Mouse (Mus musculus) myocyte (in vitro differentiated cells): Measurements from ENCODE around the gene Gm10217. TPM values are rescaled to one million over a fixed set of nuclear protein-coding genes. Genes with fewer than 3 reads are reported as not detected.

Experiments
- H3K27me3 ChIP-seq: one replicate; pipeline ENCODE4 v1.6.1; 2011; ENCODE audit not compliant: control insufficient read depth, insufficient read depth, insufficient read length
- H3K36me3 ChIP-seq: one replicate; pipeline ENCODE4 v1.6.1; 2011; ENCODE audit not compliant: control insufficient read depth, insufficient read depth
- H3K4me2 ChIP-seq: one replicate; pipeline ENCODE4 v1.6.1; 2011; ENCODE audit warnings: low read depth, control low read depth
- H3K4me3 ChIP-seq: one replicate; pipeline ENCODE4 v1.5.1; 2011; ENCODE audit warnings: mild to moderate bottlenecking, control low read depth, moderate library complexity
- H3K79me2 ChIP-seq: one replicate; pipeline ENCODE4 v1.6.1; 2011; ENCODE audit not compliant: control insufficient read depth, insufficient read depth
- H3ac ChIP-seq: one replicate; pipeline ENCODE4 v1.6.1; 2011; ENCODE audit not compliant: control insufficient read depth, insufficient read length
- CEBPB ChIP-seq: IDR thresholded peaks from 2 replicates; pipeline ENCODE4 v1.6.1; 2011; ENCODE audit warnings: mild to moderate bottlenecking, moderate library complexity; ENCODE audit not compliant: poor library complexity, insufficient read depth, severe bottlenecking
- E2F4 ChIP-seq: IDR thresholded peaks from one replicate; pipeline ENCODE4 v1.6.1; 2011; ENCODE audit warnings: mild to moderate bottlenecking, control low read depth, moderate library complexity; ENCODE audit not compliant: insufficient read depth
- MAX ChIP-seq: IDR thresholded peaks from one replicate; pipeline ENCODE4 v1.6.1; 2011; ENCODE audit warnings: low read depth, mild to moderate bottlenecking, control low read depth
- MYOD1 ChIP-seq, 3 experiments: IDR thresholded peaks; one replicate each; pipeline ENCODE4 v1.6.1; 2011; ENCODE audit warnings: control low read depth in 2 of 3, low read depth in 2 of 3, mild to moderate bottlenecking in 2 of 3, moderate library complexity in 1 of 3; ENCODE audit not compliant: insufficient read length in 2 of 3, control insufficient read depth in 1 of 3
- MYOG ChIP-seq, 3 experiments: IDR thresholded peaks; one replicate each; pipeline ENCODE4 v1.6.1; 2011; ENCODE audit warnings: control low read depth in 2 of 3, low read depth in 2 of 3, mild to moderate bottlenecking in 2 of 3; ENCODE audit not compliant: insufficient read length in 2 of 3, control insufficient read depth in 1 of 3, insufficient read depth in 1 of 3
- POLR2A ChIP-seq: IDR thresholded peaks from one replicate; pipeline ENCODE4 v1.6.1; 2011; ENCODE audit warnings: low read depth, mild to moderate bottlenecking, control low read depth, moderate library complexity; ENCODE audit not compliant: insufficient read length
- POLR2AphosphoS2 ChIP-seq: IDR thresholded peaks from one replicate; pipeline ENCODE4 v1.6.1; 2011; ENCODE audit warnings: low read depth, control low read depth; ENCODE audit not compliant: insufficient read length
- REST ChIP-seq: IDR thresholded peaks from one replicate; pipeline ENCODE4 v1.6.1; 2011; ENCODE audit warnings: mild to moderate bottlenecking, control low read depth, moderate library complexity; ENCODE audit not compliant: insufficient read depth, insufficient read length
- SRF ChIP-seq: IDR thresholded peaks from one replicate; pipeline ENCODE4 v1.6.1; 2011; ENCODE audit warnings: low read depth; ENCODE audit not compliant: control insufficient read depth, insufficient read length
- TCF12 ChIP-seq: IDR thresholded peaks from one replicate; pipeline ENCODE4 v1.6.1; 2011; ENCODE audit warnings: mild to moderate bottlenecking, control low read depth; ENCODE audit not compliant: poor library complexity, insufficient read depth, severe bottlenecking
- TCF3 ChIP-seq: IDR thresholded peaks from one replicate; pipeline ENCODE4 v1.6.1; 2011; ENCODE audit warnings: low read depth, control low read depth; ENCODE audit not compliant: insufficient read length
- USF1 ChIP-seq: IDR thresholded peaks from one replicate; pipeline ENCODE4 v1.6.1; 2011; ENCODE audit warnings: low read depth, mild to moderate bottlenecking, control low read depth, moderate library complexity
- polyA plus RNA-seq: library from polyadenylated mRNA; unstranded; fragments of >200 nt; fragmentation: generic; extraction: Trizol; gene quantifications from one replicate; pipeline ENCODE4 v1.2.1, GENCODE M21; 2012; ENCODE audit warnings: missing spikeins

The Gm10217 gene
- polyA plus RNA-seq = not detected

DNA sequence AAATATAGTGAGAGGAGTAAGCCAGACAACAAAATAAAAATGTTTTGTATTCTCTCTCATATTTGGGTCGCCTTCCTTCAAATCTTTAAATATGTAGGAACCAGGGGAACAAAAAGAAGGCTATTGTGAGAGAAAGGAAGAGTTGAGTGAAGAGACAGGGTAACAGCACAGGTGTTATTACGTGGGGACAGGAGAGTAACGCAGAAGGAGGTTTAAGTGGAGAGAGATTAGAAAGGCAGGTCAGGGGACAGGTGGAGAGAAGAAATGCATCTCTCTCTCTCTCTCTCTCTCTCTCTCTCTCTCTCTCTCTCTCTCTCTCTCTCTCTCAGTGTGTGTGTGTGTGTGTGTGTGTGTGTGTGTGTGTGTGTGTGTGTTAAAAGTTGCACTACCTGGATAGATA, at the start of gene Gm10217:
Gene Gm10217 (plus strand): TSS at position 301 of the 400 bp plus-strand sequence.
- Histone ChIP-seq H3K79me2 (no peaks in the 10 kb centered on the region), H3ac (no peak within 1 kb of the TSS), H3K27me3 (no peaks in the 10 kb centered on the region), H3K4me3 (no peak within 1 kb of the TSS), H3K36me3 (no peaks in the 10 kb centered on the region), H3K4me2 (no peak within 1 kb of the TSS)
- TF ChIP-seq MAX (no peak), POLR2AphosphoS2 (no peak), USF1 (no peak), E2F4 (no peak), MYOD1 (IDR thresholded peaks at IDR 0.05; ENCODE audit: control insufficient read depth in 1 of 3, insufficient read length in 2 of 3, low read depth in 2 of 3) (no peak), TCF12 (no peak)

DNA sequence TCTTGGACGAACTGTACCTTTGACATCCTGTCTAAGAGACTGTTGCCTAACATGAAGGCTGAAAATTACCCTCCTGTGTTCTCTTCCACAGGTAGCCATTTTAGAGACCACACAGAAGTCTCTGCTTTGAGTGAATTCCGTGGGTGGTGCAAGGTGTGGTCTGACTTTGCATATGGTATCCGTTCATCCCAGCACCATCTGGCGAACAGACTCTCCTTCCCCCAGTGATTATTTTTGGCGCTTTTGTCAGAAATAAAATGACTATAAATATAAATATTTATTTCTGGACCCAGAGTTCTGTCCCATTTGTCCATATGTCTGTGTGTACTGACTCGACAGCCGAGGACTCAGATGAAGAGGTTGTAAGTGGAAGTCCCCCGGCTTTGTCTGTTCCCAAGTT, 39.3 kb upstream of the Gm10217 start:
- H3K36me3 ChIP-seq = no peaks in the 10 kb centered on the region
- H3K4me2 ChIP-seq = no peak overlapping the region
- no peak for TF ChIP-seq USF1
- no peak for TF ChIP-seq TCF12
- TF ChIP-seq POLR2AphosphoS2 = no peak
- TF ChIP-seq REST = no peak
- TF ChIP-seq TCF3 = no peak
- no peak for TF ChIP-seq SRF
- TF ChIP-seq MAX = no peak
- no peak for TF ChIP-seq CEBPB
- no peak for TF ChIP-seq POLR2A
- TF ChIP-seq E2F4 = no peak
- no peak for TF ChIP-seq MYOG (IDR thresholded peaks at IDR 0.05; ENCODE audit: control insufficient read depth in 1 of 3, insufficient read depth in 1 of 3, insufficient read length in 2 of 3, low read depth in 2 of 3)
- no peak for TF ChIP-seq MYOD1 (IDR thresholded peaks at IDR 0.05; ENCODE audit: control insufficient read depth in 1 of 3, insufficient read length in 2 of 3, low read depth in 2 of 3)
- H3ac ChIP-seq = no peak overlapping the region
- no peaks in the 10 kb centered on the region for H3K27me3 ChIP-seq
- H3K79me2 ChIP-seq = no peaks in the 10 kb centered on the region
- H3K4me3 ChIP-seq = no peak overlapping the region

DNA sequence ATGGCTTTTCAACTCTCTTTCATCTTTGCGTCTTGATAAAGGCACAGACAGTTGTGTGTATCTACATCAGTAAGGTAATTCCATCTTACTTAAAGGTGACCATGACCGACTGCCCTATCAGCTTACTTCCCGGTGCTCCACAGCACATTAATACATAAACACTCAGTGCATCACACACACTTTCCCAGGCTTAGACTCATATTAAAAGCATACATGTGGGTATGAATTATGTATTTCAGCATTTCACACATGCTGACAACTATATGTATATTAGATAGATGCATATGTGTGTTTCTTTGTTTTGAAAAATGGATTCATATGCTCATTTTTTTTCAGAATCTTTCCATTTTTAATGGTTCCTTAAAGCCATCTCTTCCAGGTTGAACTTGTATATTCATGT, 23.8 kb upstream of the Gm10217 start:
- Histone ChIP-seq H3K79me2 (no peaks in the 10 kb centered on the region), H3K4me3 (no peak overlapping the region), H3K27me3 (no peaks in the 10 kb centered on the region), H3K4me2 (no peak overlapping the region), H3K36me3 (no peaks in the 10 kb centered on the region), H3ac (no peak overlapping the region)
- no peak for TF ChIP-seq TCF12
- TF ChIP-seq CEBPB = no peak
- no peak for TF ChIP-seq MYOD1 (IDR thresholded peaks at IDR 0.05; ENCODE audit: control insufficient read depth in 1 of 3, insufficient read length in 2 of 3, low read depth in 2 of 3)
- no peak for TF ChIP-seq POLR2A
- no peak for TF ChIP-seq USF1
- TF ChIP-seq MAX = no peak
- no peak for TF ChIP-seq SRF
- TF ChIP-seq E2F4 = no peak
- no peak for TF ChIP-seq POLR2AphosphoS2
- TF ChIP-seq MYOG (IDR thresholded peaks at IDR 0.05; ENCODE audit: control insufficient read depth in 1 of 3, insufficient read depth in 1 of 3, insufficient read length in 2 of 3, low read depth in 2 of 3) = no peak
- TF ChIP-seq TCF3 = no peak
- TF ChIP-seq REST = no peak

DNA sequence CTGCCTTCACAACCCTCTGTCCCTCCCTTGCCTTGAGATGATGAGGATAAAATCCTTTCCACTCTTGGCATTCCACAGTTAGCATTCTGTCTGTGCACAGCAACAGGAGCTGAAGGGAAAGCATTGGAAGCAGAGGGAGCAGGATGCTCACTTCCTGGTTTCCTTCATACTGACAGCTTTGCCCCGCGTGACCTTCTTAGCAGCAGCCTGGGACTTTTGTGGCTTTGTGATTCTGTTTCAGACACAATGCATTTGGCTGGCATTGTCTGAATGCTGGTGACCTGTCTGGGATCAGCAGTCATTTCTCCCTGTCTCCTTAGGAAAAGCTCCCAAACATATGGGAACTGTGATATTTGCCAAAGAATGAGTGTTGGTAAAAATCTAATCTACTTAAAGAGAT, 4.8 kb upstream of the Gm10217 start:
- H3K4me3 ChIP-seq = no peak overlapping the region
- no peak for TF ChIP-seq MYOG (IDR thresholded peaks at IDR 0.05; ENCODE audit: control insufficient read depth in 1 of 3, insufficient read depth in 1 of 3, insufficient read length in 2 of 3, low read depth in 2 of 3)
- TF ChIP-seq E2F4 = no peak
- TF ChIP-seq POLR2AphosphoS2 = no peak
- TF ChIP-seq SRF = no peak
- no peak for TF ChIP-seq TCF3
- TF ChIP-seq CEBPB = no peak
- TF ChIP-seq USF1 = no peak
- TF ChIP-seq REST = no peak
- TF ChIP-seq POLR2A = no peak
- TF ChIP-seq MAX = no peak
- TF ChIP-seq TCF12 = no peak
- TF ChIP-seq MYOD1 (IDR thresholded peaks at IDR 0.05; ENCODE audit: control insufficient read depth in 1 of 3, insufficient read length in 2 of 3, low read depth in 2 of 3) = no peak
- H3ac ChIP-seq = no peak overlapping the region
- H3K79me2 ChIP-seq = no peaks in the 10 kb centered on the region
- H3K27me3 ChIP-seq = no peaks in the 10 kb centered on the region
- no peaks in the 10 kb centered on the region for H3K36me3 ChIP-seq
- no peak overlapping the region for H3K4me2 ChIP-seq

DNA sequence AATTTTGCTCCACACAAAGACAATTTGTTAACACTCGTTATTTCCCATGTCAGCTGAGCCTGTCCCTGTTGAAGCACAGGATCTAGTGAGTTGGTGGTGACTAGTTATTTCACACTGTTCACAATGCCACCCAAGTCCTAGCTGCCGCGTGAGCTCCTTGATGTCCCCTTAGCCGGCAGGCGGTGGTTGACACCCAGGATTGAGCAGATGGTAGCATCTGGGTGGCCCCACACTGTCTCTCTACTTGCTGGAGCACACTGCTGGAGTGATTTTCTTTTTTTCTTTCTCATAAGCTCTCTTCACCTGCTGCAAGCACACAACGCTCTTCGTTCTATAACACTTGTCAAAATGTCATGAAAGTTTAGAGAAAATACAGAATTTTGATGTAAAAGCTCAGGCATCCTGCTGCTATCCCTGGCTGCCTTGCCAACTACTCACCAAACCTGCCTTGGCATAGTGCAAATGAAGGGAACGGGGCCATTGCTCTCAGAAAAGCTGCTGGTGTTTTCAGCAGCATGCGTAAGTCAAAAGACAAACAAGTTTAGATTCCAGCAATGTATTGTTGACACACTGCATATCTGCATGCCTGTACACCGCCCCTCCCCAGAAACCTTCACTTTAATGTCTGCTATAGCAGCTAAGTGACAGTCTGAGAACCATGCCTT, 3.4 kb upstream of the Gm10217 start:
- H3K4me2 ChIP-seq = no peak overlapping the region
- no peak overlapping the region for H3ac ChIP-seq
- H3K36me3 ChIP-seq = no peaks in the 10 kb centered on the region
- no peaks in the 10 kb centered on the region for H3K79me2 ChIP-seq
- TF ChIP-seq MYOD1 (IDR thresholded peaks at IDR 0.05; ENCODE audit: control insufficient read depth in 1 of 3, insufficient read length in 2 of 3, low read depth in 2 of 3) (no peak), SRF (no peak), E2F4 (no peak), TCF12 (no peak), POLR2A (no peak), TCF3 (no peak), USF1 (no peak), MYOG (IDR thresholded peaks at IDR 0.05; ENCODE audit: control insufficient read depth in 1 of 3, insufficient read depth in 1 of 3, insufficient read length in 2 of 3, low read depth in 2 of 3) (no peak), CEBPB (no peak), POLR2AphosphoS2 (no peak), MAX (no peak), REST (no peak)
- no peaks in the 10 kb centered on the region for H3K27me3 ChIP-seq
- H3K4me3 ChIP-seq = no peak overlapping the region
